Mouse (Mus musculus): ENCODE data around the gene Utp4.

GRCm38 (mm10) chr8:106935324-106935869 is 42.0 kb downstream of the Utp4 start, which contains the start of gene Sntb2:
- TF ChIP-seq CHD1 (IDR thresholded peaks at IDR 0.05; ENCODE audit: low read depth, low read length): no peak
- peak in 1 of 2 experiments; percentile 68; a peak in 1 of 4 replicates for TF ChIP-seq POLR2A (IDR thresholded peaks at IDR 0.05; ENCODE audit: control insufficient read depth in 1 of 2, insufficient read depth in 1 of 2, low read depth in 1 of 2, low read length in 2 of 2, poor library complexity in 1 of 2)
- TF ChIP-seq GATA1 (IDR thresholded peaks at IDR 0.05; ENCODE audit: low read depth, low read length): no peak
- 0 out of 2 replicates have a peak, but pooled peaks have one; percentile 11 for TF ChIP-seq MAFK (IDR thresholded peaks at IDR 0.05; ENCODE audit: borderline replicate concordance, low read depth, low read length)
- 0 out of 6 replicates have a peak, but pooled peaks of 1 of the 3 experiments have one; percentile 2 for TF ChIP-seq CTCF (IDR thresholded peaks at IDR 0.05 in 2 of 3, conservative IDR thresholded peaks at IDR 0.05 in 1 of 3; ENCODE audit: control insufficient read depth in 1 of 3, insufficient read depth in 1 of 3, low read depth in 2 of 3, low read length in 3 of 3, poor library complexity in 1 of 3, severe bottlenecking in 1 of 3)
- TF ChIP-seq USF2 (IDR thresholded peaks at IDR 0.05; ENCODE audit: borderline replicate concordance in 1 of 2, insufficient read depth in 1 of 2, low read depth in 1 of 2, low read length in 2 of 2): no peak
- no peak; the same call in 1 of the 2 replicates for TF ChIP-seq MAX (IDR thresholded peaks at IDR 0.05; ENCODE audit: low read length)
- TF ChIP-seq TAL1 (IDR thresholded peaks at IDR 0.05; ENCODE audit: low read length): no peak
- TF ChIP-seq MYC (IDR thresholded peaks at IDR 0.05; ENCODE audit: low read depth, low read length): 0 out of 2 replicates have a peak, but pooled peaks have one; percentile 57
- no peak for TF ChIP-seq POLR2AphosphoS5 (IDR thresholded peaks at IDR 0.05; ENCODE audit: borderline replicate concordance, low read depth, low read length)
- no peak for TF ChIP-seq MEF2A (IDR thresholded peaks at IDR 0.05; ENCODE audit: extremely low read depth, insufficient replicate concordance, low read depth, low read length, poor library complexity, severe bottlenecking)
- TF ChIP-seq ZC3H11A (IDR thresholded peaks at IDR 0.05; ENCODE audit: low read depth, low read length): no peak
- no peak for TF ChIP-seq E2F4 (IDR thresholded peaks at IDR 0.05; ENCODE audit: borderline replicate concordance, low read depth, low read length)
- peak; percentile 86 for TF ChIP-seq MXI1 (IDR thresholded peaks at IDR 0.05; ENCODE audit: low read depth, low read length)
